Mouse (Mus musculus) lung, postnatal 0 days (tissue): ENCODE measurements around the gene Txndc11.

Experiments
- CTCF ChIP-seq: IDR thresholded peaks from 2 replicates; pipeline ENCODE4 v1.5.1; 2016; ENCODE audit warnings: antibody characterized with exemption, mild to moderate bottlenecking
- EP300 ChIP-seq: IDR thresholded peaks from 2 replicates; pipeline ENCODE4 v1.6.1; 2016; ENCODE audit warnings: antibody characterized with exemption, mild to moderate bottlenecking, control low read depth

GRCm38 (mm10) chr16:11092061-11092460, 42.4 kb downstream of the Txndc11 start:
- TF ChIP-seq CTCF (no peak), EP300 (no peak)
